Mouse (Mus musculus): Measurements from ENCODE around the gene Zpbp2. TPM values are rescaled to one million over a fixed set of nuclear protein-coding genes. Genes with fewer than 3 reads are reported as not detected.
A peak's percentile ranks its signal among the peaks of the same experiment; 100 is the strongest.
"Not testable (repeated sequence)": the region's sequence is repeated elsewhere in the genome, so short reads cannot be mapped to it uniquely, and the experiment has no call there.

The Zpbp2 gene
- total RNA-seq, 2 experiments from 2014 or later, result 0.31 TPM; not detected in 1

DNA sequence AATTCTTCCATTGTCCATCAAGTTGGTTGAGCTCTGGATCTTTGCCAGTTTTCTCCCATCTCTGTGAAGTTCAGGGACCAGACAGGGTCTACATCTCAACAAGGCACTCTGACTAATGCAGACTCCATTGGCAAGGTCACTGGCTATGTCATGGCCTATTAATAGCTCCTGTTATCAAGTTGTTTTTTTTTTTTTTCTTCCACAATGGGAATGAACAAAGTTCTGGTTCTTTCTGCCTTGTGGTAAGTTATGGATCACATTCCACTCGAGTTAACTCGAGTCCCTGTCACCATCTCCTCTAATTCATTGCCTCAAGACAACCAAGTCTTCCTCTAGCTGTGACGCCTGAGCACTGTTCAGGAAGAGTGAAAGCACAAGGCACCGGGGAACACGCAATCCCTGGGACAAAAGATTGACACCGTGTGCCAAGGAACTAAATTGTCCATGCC is 38.0 kb downstream of the Zpbp2 start:
- DNase-seq (ENCODE audit: low spot score in 2 of 2), result no peak

DNA sequence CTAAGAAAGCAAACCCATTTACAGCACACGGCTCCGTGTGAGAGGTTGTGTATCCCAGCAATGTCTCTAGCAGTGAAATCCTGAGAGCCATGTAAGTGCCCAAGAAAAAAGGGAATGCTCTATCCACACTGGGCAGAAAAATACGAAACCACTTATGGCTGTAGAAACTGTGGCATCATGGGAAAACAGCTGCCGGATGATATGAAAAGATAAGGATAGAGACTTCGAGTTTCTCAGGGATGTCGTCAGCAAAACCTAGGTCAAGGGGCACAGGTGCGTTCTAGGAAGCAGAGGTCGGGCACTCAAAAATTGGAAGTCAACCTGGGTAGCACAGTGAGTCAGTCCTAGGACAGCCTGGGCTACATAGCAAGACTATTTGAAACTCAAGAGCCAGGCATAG is 38.4 kb downstream of the Zpbp2 start:
- no peak for DNase-seq (ENCODE audit: low spot score in 2 of 2)

DNA sequence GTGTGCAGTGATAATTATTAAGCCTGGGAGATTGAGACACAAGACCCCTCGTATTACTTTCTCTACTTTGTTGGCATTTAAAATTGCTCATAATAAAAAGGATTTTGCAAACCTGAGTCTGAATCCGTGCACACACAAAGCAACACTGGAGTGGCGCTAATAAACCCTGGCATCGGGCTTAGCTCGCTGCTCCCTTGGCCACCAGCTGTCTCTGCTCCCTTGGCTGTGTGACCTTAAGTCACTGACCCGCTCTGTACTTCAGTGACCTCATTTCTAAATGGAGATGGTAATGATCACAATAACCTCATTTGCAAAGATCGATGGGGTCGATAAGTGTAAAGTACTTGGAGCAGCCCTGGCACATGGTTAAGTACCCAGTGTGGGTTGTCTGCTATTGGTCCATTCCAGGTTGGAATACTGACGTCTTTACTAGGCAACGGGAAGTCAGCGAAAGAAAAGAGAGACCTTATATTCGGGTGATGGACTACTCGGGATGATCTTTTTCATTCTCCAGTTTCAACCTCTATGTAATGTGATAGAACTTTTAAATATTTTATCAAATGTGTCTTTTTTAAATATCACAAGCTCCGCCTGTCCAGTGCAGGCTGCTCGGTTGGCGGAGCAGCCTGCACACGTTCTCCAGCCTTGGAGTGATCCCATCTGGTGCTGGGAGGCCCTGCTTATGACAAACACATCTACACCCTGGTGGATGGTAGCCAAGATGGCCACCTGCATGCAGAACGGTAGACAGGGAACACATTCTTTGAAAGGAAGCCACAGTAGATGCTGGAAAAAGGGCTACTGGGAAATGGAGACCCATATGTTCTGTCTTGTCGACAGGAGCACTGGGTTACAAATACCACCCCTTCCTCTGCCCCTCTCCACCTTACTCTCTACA is 39.9 kb downstream of the Zpbp2 start:
- DNase-seq (ENCODE audit: low spot score in 2 of 2), result no peak

DNA sequence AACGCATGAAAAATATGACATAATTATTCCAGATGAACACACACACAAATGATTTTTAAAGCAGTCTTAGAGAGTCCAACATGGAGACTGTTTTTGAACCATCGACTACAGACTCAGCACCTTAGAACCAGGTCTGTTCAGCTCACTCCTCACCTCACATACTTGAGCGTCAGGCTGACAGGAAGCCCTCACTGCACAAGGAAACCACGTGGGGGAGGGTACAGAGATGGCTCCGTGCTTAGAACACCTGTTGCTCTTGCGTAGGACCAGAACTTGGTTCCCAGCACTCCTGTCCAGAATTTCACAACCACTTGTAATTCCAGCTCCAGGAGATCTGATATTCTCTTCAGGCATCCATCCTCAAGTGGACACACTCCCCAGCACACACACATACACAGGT is 44.1 kb downstream of the Zpbp2 start:
- no peak for DNase-seq (ENCODE audit: low spot score in 2 of 2)

DNA sequence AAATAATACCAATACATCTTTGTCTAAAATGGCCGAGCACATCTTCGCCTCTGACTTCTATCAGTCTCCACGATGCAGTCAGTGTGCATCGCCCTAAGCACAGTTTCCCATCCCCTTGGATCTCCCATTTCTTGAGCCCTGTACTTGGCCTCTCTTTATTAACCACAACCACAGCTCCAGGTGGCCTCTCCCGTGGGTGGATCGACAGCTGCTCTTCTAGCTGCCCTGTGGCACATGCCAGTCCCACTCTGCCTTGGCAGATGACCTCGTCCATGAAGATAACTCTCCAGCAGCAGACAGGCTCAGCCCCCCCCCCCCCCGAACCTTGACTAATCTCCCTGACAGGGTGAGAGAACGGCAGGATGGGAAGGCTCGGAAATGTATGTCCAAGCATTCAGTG is 44.6 kb downstream of the Zpbp2 start:
- DNase-seq (ENCODE audit: low spot score in 2 of 2), result no peak

DNA sequence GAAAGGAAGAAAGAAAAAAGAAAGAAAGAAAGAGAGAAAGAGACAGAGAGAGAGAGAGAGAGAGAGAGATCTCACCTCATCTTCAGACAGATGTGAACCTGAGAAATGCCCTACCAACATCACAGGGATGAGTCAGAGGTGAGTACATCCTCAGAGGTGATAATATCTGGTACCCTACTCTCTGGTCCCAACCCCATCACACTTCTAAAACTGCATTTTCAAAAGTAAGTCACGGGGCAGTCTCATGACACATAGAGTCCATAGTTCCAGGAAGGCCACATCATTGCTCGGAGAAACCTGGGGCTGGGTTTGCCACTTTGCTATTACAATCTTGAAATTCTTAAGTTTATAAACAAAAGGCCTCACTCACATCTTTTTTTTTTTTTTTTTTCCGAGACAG is 45.1 kb downstream of the Zpbp2 start:
- DNase-seq (ENCODE audit: low spot score in 2 of 2), result no peak

DNA sequence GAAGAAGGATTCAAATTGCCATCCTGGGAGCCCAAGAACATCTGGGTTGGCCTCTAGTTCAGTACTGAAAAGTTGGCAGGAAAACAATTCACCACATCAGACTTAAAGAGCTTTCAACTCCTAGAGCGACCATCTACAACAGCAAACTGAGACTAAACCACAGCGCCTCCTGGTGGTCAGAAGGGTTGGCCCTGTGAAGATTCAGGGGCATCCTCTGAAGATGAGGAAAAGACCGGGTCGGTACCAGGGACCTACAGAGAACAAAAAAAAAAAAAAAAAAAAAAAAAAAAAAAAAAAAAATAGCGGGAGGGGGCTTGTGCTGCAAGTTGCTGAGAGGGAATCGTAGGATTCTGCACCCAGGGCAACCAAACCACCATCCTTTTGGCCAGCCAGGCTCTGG is 46.5 kb downstream of the Zpbp2 start:
- DNase-seq (ENCODE audit: low spot score in 2 of 2), result no peak

DNA sequence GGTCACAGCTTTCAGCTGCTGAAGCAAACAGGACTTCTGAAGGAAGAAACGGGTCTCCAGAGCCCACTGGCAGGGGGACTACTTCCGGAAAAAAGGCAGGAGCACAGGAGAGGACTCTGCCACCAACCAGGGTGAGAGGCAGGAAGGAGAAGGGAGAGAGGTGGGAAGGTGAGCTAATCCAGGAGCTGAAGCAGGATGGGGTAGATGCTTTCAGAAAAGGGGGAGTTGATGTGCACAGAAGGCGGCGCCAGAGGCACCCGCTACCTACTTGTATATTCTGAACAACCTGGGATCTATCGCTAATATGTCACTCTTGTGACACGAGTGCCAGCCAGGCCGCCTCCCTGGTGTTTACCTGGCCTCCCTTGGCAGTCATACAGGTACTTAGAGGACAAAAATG is 47.1 kb downstream of the Zpbp2 start, which contains the start of gene Lrrc3c:
TSS of gene Lrrc3c (plus strand) at position 301 of the 400 bp plus-strand sequence.
- DNase-seq (ENCODE audit: low spot score in 2 of 2), result no peak

DNA sequence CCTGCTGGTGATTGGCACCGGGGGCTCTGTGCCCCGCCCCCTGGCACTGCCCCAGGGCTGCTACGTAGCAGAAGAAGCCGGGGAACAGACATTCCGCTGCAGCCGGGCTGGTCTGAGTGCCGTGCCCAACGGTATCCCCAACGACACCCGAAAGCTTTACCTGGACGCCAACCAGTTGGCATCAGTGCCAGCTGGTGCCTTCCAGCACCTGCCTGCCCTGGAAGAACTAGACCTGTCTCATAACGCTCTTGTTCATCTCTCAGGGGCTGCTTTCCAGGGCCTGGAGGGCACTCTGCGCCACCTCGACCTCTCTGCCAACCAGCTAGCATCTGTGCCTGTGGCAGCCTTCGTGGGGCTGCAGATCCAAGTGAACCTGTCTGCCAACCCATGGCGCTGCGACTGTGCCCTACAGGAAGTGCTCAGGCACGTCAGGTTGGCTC is 48.0 kb downstream of the Zpbp2 start:
- peak in 1 of 2 experiments; percentile 37 for DNase-seq (ENCODE audit: low spot score in 2 of 2)

DNA sequence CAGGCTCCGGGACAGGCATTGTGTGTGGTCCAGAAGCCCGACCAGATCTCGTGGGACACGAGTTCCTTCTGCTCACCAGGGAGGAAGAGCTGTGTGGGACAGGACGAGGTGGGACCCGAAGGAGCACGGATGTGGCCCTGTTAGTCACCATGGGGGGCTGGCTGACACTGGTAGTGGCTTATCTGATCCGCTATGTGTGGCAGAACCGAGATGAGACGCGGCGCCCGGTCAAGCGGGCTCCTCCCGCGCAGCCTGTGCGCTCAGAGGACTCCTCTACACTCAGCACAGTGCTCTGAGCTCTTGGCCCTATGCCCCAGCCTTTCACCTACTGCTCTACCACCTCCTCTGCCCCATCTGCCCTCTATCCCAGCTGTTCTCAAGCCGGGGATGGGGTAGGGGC is 48.4 kb downstream of the Zpbp2 start:
- DNase-seq (ENCODE audit: low spot score in 2 of 2), result no peak

DNA sequence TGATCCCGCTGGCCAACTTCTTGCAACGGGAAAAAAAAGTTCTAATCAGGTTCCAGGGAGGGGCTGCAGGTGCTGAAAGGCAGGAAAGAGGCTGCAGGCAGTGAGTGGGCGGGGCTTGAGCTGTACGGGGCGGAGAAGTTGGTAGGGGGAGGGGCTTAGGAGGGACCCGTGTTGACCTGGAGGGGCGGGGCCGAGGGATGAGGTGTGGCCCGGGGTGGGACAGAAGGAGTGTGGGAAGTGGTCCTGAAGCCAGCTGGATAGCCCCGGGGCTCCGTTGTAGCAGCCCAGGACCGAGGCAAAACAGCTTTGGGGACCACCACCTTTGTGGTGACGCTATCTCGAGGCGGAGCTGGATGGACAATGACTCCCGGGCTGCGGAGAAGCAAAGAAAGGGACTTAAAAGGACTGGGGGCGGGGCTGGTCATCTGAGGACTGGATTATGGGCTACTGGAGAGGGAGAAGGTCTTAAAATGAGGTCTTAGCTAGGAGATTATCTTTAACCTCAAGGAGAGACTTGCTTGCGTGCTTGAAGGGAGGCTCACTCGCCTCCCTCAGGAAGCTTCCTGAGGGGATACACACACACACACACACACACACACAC is 51.3 kb downstream of the Zpbp2 start:
- no peak for DNase-seq (ENCODE audit: low spot score in 2 of 2)

DNA sequence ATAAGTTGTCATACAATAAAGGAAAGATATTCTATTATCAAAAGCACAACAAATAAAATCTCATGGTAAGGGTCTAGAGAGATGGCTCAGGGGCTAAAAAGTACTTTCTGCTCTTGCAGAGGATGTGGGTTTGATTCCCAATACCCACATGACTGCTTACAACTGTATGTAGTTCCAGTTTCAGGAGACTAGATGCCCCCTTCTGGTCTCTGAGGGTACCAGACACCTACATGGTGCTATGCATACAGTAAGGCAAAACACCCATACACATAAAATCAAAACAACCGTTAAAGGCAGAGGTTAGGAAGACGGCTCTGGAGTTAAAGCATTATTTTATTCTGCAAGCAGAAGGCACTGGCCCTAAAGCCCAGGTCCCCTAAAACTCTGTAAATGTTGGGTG is 53.1 kb downstream of the Zpbp2 start:
- DNase-seq (ENCODE audit: low spot score in 2 of 2), result no peak

DNA sequence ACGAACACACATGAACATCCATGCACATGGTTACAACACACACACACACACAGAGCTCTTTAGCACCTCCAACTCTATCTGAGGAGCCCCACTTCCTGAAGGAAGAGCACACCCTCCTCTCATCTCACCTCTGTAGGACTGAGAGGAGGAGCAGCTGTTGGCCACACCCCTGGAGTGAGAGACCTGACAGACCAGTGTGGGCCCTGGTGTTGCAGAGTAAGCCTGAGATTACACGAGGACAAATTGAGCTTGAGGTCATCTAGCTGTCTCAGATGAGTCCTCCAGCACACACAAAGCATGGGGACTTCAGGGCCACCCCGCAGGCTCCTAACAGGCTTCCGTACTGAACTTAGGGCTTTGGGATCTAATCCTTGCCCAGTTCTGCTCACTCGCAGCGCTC is 54.0 kb downstream of the Zpbp2 start:
- not testable (repeated sequence) for DNase-seq (ENCODE audit: low spot score in 2 of 2)

DNA sequence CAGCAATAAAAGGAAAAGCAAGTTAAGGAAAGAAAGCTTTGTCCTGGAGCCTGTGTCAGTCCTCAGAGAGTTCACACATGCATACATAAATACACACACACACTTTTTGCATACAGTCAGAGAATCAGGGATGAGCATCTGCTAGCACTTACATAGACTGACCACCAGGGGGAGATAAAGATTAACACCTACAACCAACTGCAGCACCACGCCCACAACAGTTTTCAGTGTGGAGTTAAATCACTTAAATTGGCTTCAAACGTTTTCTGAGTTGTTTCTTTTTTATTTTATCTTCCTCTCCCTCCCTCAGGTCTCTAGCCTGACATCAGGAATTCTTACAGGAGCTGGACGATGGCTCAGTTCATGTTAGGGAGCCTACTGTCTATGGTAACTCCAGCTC is 55.9 kb downstream of the Zpbp2 start:
- DNase-seq (ENCODE audit: low spot score in 2 of 2), result peak in 1 of 2 experiments; percentile 62

Other genes with a start within 250 kb of the Zpbp2 start
- gene Neurod2, start 221.4 kb upstream of the Zpbp2 start, total RNA-seq (2021), result 100 to 1,000 TPM; 113 to 124 TPM
- gene Ppp1r1b, start 202.7 kb upstream of the Zpbp2 start, total RNA-seq (2021), result 10 to 100 TPM; 33.6 to 46.7 TPM
- gene Stard3, start 192.7 kb upstream of the Zpbp2 start, total RNA-seq (2021), result 10 to 100 TPM; 22.6 to 24.8 TPM
- 1 to 10 TPM in 1 of 2 experiments, under 1 TPM in 1; 0.94 to 1.3 TPM for gene Tcap, start 167.3 kb upstream of the Zpbp2 start, total RNA-seq (2021)
- under 1 TPM; 0.28 to 0.38 TPM for gene Pnmt, start 164.6 kb upstream of the Zpbp2 start, total RNA-seq (2021)
- 10 to 100 TPM; 10.0 to 10.1 TPM for gene Pgap3, start 150.6 kb upstream of the Zpbp2 start, total RNA-seq (2021)
- 1 to 10 TPM; 2.4 to 2.9 TPM for gene Erbb2, start 138.6 kb upstream of the Zpbp2 start, total RNA-seq (2021)
- 100 to 1,000 TPM in 1 of 2 experiments, 10 to 100 TPM in 1; 87.7 to 102 TPM for gene Mien1, start 112.1 kb upstream of the Zpbp2 start, total RNA-seq (2021)
- 1 to 10 TPM; 1.1 to 1.6 TPM for gene Grb7, start 104.7 kb upstream of the Zpbp2 start, total RNA-seq (2021)
- under 1 TPM in 1 of 2 experiments, not detected in 1; 0.21 TPM for gene Ikzf3, start 5.1 kb upstream of the Zpbp2 start, total RNA-seq (2021)
- gene Ormdl3, start 36.3 kb downstream of the Zpbp2 start, total RNA-seq (2021), result 10 to 100 TPM; 49.1 to 57.6 TPM
- gene Lrrc3c, start 47.2 kb downstream of the Zpbp2 start, total RNA-seq (2021), result not detected
- 10 to 100 TPM; 10.1 to 13.3 TPM for gene Gm12355, start 74.6 kb downstream of the Zpbp2 start, total RNA-seq (2021)
- not detected for gene Gsdma3, start 75.3 kb downstream of the Zpbp2 start, total RNA-seq (2021)
- gene Gsdma2, start 95.7 kb downstream of the Zpbp2 start, total RNA-seq (2021), result not detected
- gene Gsdma, start 113.3 kb downstream of the Zpbp2 start, total RNA-seq (2021), result not detected
- gene Psmd3, start 131.5 kb downstream of the Zpbp2 start, total RNA-seq (2021), result 100 to 1,000 TPM; 122 to 126 TPM
- not detected for gene Csf3, start 150.2 kb downstream of the Zpbp2 start, total RNA-seq (2021)
- 100 to 1,000 TPM; 109 to 110 TPM for gene Med24, start 178.3 kb downstream of the Zpbp2 start, total RNA-seq (2021)
- 1,000 to 10,000 TPM; 1,264 to 1,291 TPM for gene Thra, start 189.5 kb downstream of the Zpbp2 start, total RNA-seq (2021)
- gene Nr1d1, start 224.2 kb downstream of the Zpbp2 start, total RNA-seq (2021), result 10 to 100 TPM; 53.3 to 65.3 TPM
- gene Msl1, start 244.4 kb downstream of the Zpbp2 start, total RNA-seq (2021), result 100 to 1,000 TPM; 149 to 161 TPM